Mouse (Mus musculus): ENCODE measurements around the gene Manba. TPM values are rescaled to one million over a fixed set of nuclear protein-coding genes. Genes with fewer than 3 reads are reported as not detected.
"Not testable (repeated sequence)": the region's sequence is repeated elsewhere in the genome, so short reads cannot be mapped to it uniquely, and the experiment has no call there.

Gene Manba
- polyA plus RNA-seq, 1 experiment from 2014 or later: 10.2 TPM

- H3K27me3 ChIP-seq (ENCODE audit: insufficient read depth, low read length): no peaks in the 10 kb centered on the region
- 74% methylated on average over 5 of the region's 5 CpGs for WGBS
- ATAC-seq (ENCODE audit: insufficient read depth): no peak
- no peak for TF ChIP-seq CTCF (IDR thresholded peaks at IDR 0.05; ENCODE audit: low read depth)
- no peak overlapping the region for H3K27ac ChIP-seq (ENCODE audit: low read depth)
- no peak overlapping the region for H3K4me3 ChIP-seq (ENCODE audit: low read depth, low read length)
- H3K4me1 ChIP-seq (ENCODE audit: insufficient read depth): no peaks in the 10 kb centered on the region; the same call in 1 of the 2 replicates
- H3K4me2 ChIP-seq: peak overlapping the region; percentile 98
- no peaks in the 10 kb centered on the region for H3K36me3 ChIP-seq (ENCODE audit: insufficient read depth)
- H3K9ac ChIP-seq: no peak overlapping the region
- no peak for DNase-seq
- H3K9me3 ChIP-seq (ENCODE audit: low read depth, low read length): no peaks in the 10 kb centered on the region
Observed at GRCm38 (mm10) chr3:135486351-135486750, 940 bp downstream of the Manba start.

GRCm38 (mm10) chr3:135487803-135488202 is 2.4 kb downstream of the Manba start:
- Histone ChIP-seq H3K4me2 (no peak overlapping the region), H3K27ac (ENCODE audit: low read depth) (no peak overlapping the region), H3K27me3 (ENCODE audit: insufficient read depth, low read length) (no peaks in the 10 kb centered on the region), H3K9ac (no peak overlapping the region), H3K4me3 (ENCODE audit: low read depth, low read length) (no peak overlapping the region), H3K36me3 (ENCODE audit: insufficient read depth) (no peaks in the 10 kb centered on the region), H3K4me1 (ENCODE audit: insufficient read depth) (no peaks in the 10 kb centered on the region; the same call in 1 of the 2 replicates), H3K9me3 (ENCODE audit: low read depth, low read length) (no peaks in the 10 kb centered on the region)
- WGBS: 70% methylated on average over 4 of the region's 4 CpGs
- DNase-seq (no peak), ATAC-seq (ENCODE audit: insufficient read depth) (no peak)
- TF ChIP-seq CTCF (IDR thresholded peaks at IDR 0.05; ENCODE audit: low read depth): no peak

- WGBS: 56% methylated on average over 5 of the region's 5 CpGs
- Histone ChIP-seq H3K36me3 (ENCODE audit: insufficient read depth) (no peaks in the 10 kb centered on the region), H3K9ac (no peak overlapping the region), H3K27ac (ENCODE audit: low read depth) (no peak overlapping the region), H3K27me3 (ENCODE audit: insufficient read depth, low read length) (no peaks in the 10 kb centered on the region), H3K4me3 (ENCODE audit: low read depth, low read length) (no peak overlapping the region), H3K9me3 (ENCODE audit: low read depth, low read length) (no peaks in the 10 kb centered on the region), H3K4me2 (no peak overlapping the region), H3K4me1 (ENCODE audit: insufficient read depth) (no peaks in the 10 kb centered on the region; the same call in 1 of the 2 replicates)
- ATAC-seq (ENCODE audit: insufficient read depth) (no peak), DNase-seq (no peak)
- no peak for TF ChIP-seq CTCF (IDR thresholded peaks at IDR 0.05; ENCODE audit: low read depth)
Observed at GRCm38 (mm10) chr3:135489865-135490520, 4.6 kb downstream of the Manba start.

GRCm38 (mm10) chr3:135491102-135491501 is 5.7 kb downstream of the Manba start:
- H3K9ac ChIP-seq: no peak overlapping the region
- WGBS: 73% methylated on average over 6 of the region's 6 CpGs
- no peak overlapping the region for H3K4me2 ChIP-seq

GRCm38 (mm10) chr3:135493320-135493719 is 7.9 kb downstream of the Manba start:
- WGBS: 75% methylated on average over 7 of the region's 7 CpGs
- ATAC-seq (ENCODE audit: insufficient read depth): not testable (repeated sequence)

More at GRCm38 (mm10) chr3:135491102-135491501, 5.7 kb downstream of the Manba start:
- no peaks in the 10 kb centered on the region for H3K4me1 ChIP-seq (ENCODE audit: insufficient read depth)
- H3K4me3 ChIP-seq (ENCODE audit: low read depth, low read length): no peak overlapping the region
- no peaks in the 10 kb centered on the region for H3K27me3 ChIP-seq (ENCODE audit: insufficient read depth, low read length)
- no peak overlapping the region for H3K27ac ChIP-seq (ENCODE audit: low read depth)
- TF ChIP-seq CTCF (IDR thresholded peaks at IDR 0.05; ENCODE audit: low read depth): no peak
- DNase-seq (no peak), ATAC-seq (ENCODE audit: insufficient read depth) (no peak)
- H3K9me3 ChIP-seq (ENCODE audit: low read depth, low read length): no peaks in the 10 kb centered on the region
- H3K36me3 ChIP-seq (ENCODE audit: insufficient read depth): no peaks in the 10 kb centered on the region

GRCm38 (mm10) chr3:135497956-135498355 is 12.5 kb downstream of the Manba start:
- H3K27ac ChIP-seq (ENCODE audit: low read depth); H3K27me3 ChIP-seq (ENCODE audit: insufficient read depth, low read length); H3K4me1 ChIP-seq (ENCODE audit: insufficient read depth); H3K4me2 ChIP-seq; H3K9me3 ChIP-seq (ENCODE audit: low read depth, low read length); DNase-seq; ATAC-seq (ENCODE audit: insufficient read depth); H3K36me3 ChIP-seq (ENCODE audit: insufficient read depth); H3K4me3 ChIP-seq (ENCODE audit: low read depth, low read length); H3K9ac ChIP-seq: not testable (repeated sequence)
- WGBS: 76% methylated on average over 4 of the region's 4 CpGs
- 0 out of 2 replicates have a peak, but pooled peaks have one; percentile 13 for TF ChIP-seq CTCF (IDR thresholded peaks at IDR 0.05; ENCODE audit: low read depth)

More at GRCm38 (mm10) chr3:135493320-135493719, 7.9 kb downstream of the Manba start:
- not testable (repeated sequence) for H3K4me1 ChIP-seq (ENCODE audit: insufficient read depth); H3K4me2 ChIP-seq; H3K4me3 ChIP-seq (ENCODE audit: low read depth, low read length); H3K27me3 ChIP-seq (ENCODE audit: insufficient read depth, low read length); H3K36me3 ChIP-seq (ENCODE audit: insufficient read depth); H3K9ac ChIP-seq; DNase-seq; H3K27ac ChIP-seq (ENCODE audit: low read depth); H3K9me3 ChIP-seq (ENCODE audit: low read depth, low read length)

GRCm38 (mm10) chr3:135498891-135499290 is 13.5 kb downstream of the Manba start:
- ATAC-seq (ENCODE audit: insufficient read depth): no peak
- Histone ChIP-seq H3K4me1 (ENCODE audit: insufficient read depth) (no peaks in the 10 kb centered on the region), H3K4me3 (ENCODE audit: low read depth, low read length) (no peak overlapping the region), H3K9me3 (ENCODE audit: low read depth, low read length) (no peaks in the 10 kb centered on the region), H3K36me3 (ENCODE audit: insufficient read depth) (no peaks in the 10 kb centered on the region), H3K9ac (no peak overlapping the region), H3K27me3 (ENCODE audit: insufficient read depth, low read length) (no peaks in the 10 kb centered on the region), H3K4me2 (no peak overlapping the region), H3K27ac (ENCODE audit: low read depth) (no peak overlapping the region)
- TF ChIP-seq CTCF (IDR thresholded peaks at IDR 0.05; ENCODE audit: low read depth): no peak
- DNase-seq: no peak
- WGBS: 66% methylated on average over 5 of the region's 5 CpGs

Measured in lung, embryonic 14.5 days (tissue).